Mouse (Mus musculus) embryonic facial prominence, embryonic 14.5 days (tissue): ENCODE measurements at regions not wholly inside any gene's neighbourhood (a gene's known extent, or its start where the extent isn't known, plus 50 kb on each side); places are given as distances from the start of the nearest gene placed in this dataset.
A peak's percentile ranks its signal among the peaks of the same experiment; 100 is the strongest.

Experiments used
- ATAC-seq: fragments of 200-750 bp; cut with Nextera tagmentation; 2 replicates; pipeline ENCODE4 v1.8.0; 2017; ENCODE audit warnings: low read depth, moderate number of reproducible peaks, moderate TSS enrichment
- DNase-seq: peaks from one replicate; pipeline ENCODE4 v3.0.0-alpha.2; 2015; ENCODE audit warnings: low spot score
- H3K27ac ChIP-seq: fragments of 300-500 bp; sonication (generic); replicated peaks from 2 replicates; pipeline ENCODE4 v1.5.1; 2014; ENCODE audit warnings: low read depth, mild to moderate bottlenecking, low read length, moderate library complexity
- H3K27me3 ChIP-seq: fragments of 300-500 bp; sonication (generic); replicated peaks from 2 replicates; pipeline ENCODE4 v1.6.1; 2014; ENCODE audit warnings: low read length; ENCODE audit not compliant: control insufficient read depth, insufficient read depth
- H3K36me3 ChIP-seq: fragments of 300-500 bp; sonication (generic); 2 replicates; pipeline ENCODE4 v1.6.1; 2014; ENCODE audit warnings: low read length, mixed read lengths; ENCODE audit not compliant: control insufficient read depth, insufficient read depth
- H3K4me1 ChIP-seq: fragments of 300-500 bp; sonication (generic); 2 replicates; pipeline ENCODE4 v1.6.1; 2014; ENCODE audit warnings: antibody characterized with exemption, low read length; ENCODE audit not compliant: control insufficient read depth, insufficient read depth
- H3K4me2 ChIP-seq: fragments of 300-500 bp; sonication (generic); 2 replicates; pipeline ENCODE4 v1.6.1; 2014; ENCODE audit warnings: low read depth, mild to moderate bottlenecking, low read length, moderate library complexity, mixed read lengths
- H3K4me3 ChIP-seq: fragments of 300-500 bp; sonication (generic); 2 replicates; pipeline ENCODE4 v1.5.1; 2014; ENCODE audit warnings: low read depth, mild to moderate bottlenecking, low read length
- H3K9ac ChIP-seq: fragments of 300-500 bp; sonication (generic); 2 replicates; pipeline ENCODE4 v1.6.1; 2014; ENCODE audit warnings: low read depth, mild to moderate bottlenecking, low read length, moderate library complexity, mixed read lengths
- H3K9me3 ChIP-seq: fragments of 300-500 bp; sonication (generic); 2 replicates; pipeline ENCODE4 v1.6.1; 2016; ENCODE audit warnings: low read length; ENCODE audit not compliant: control insufficient read depth
- WGBS: fragments of 180-500 bp; shearing (Covaris S2); extraction: QIAGEN DNeasy Blood & Tissue Kit; methylation state at CpG from one replicate; pipeline ENCODE4 v1.1.7; 2014; 5-methylcytosine and 5-hydroxymethylcytosine counted together

DNA sequence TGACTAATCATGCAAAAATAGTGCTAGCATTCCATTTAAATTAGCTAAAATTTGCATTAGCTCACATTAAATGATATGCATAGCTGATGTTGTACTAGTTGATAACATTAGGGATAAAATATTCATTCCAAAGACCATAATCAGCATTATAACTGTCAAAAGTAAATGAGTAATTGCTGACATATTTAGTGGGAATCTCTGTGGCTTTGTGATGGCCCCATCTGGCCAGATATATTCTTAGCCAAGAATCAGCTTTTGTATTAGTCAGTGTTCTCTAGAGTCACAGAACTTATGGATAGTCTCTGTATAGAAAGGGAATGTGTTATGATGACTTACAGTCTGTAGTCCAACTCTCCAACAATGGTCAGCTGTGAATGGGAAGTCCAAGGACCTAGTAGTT, 171.2 kb downstream of the Gria2 start:
- no peak overlapping the region for H3K4me3 ChIP-seq
- no peak for DNase-seq
- H3K9me3 ChIP-seq, result no peaks in the 10 kb centered on the region
- no peak overlapping the region for H3K4me2 ChIP-seq
- no peak overlapping the region for H3K27ac ChIP-seq
- ATAC-seq, result no peak
- no peak overlapping the region for H3K9ac ChIP-seq
- no peaks in the 10 kb centered on the region for H3K27me3 ChIP-seq
- H3K36me3 ChIP-seq, result no peaks in the 10 kb centered on the region
- H3K4me1 ChIP-seq, result no peaks in the 10 kb centered on the region

DNA sequence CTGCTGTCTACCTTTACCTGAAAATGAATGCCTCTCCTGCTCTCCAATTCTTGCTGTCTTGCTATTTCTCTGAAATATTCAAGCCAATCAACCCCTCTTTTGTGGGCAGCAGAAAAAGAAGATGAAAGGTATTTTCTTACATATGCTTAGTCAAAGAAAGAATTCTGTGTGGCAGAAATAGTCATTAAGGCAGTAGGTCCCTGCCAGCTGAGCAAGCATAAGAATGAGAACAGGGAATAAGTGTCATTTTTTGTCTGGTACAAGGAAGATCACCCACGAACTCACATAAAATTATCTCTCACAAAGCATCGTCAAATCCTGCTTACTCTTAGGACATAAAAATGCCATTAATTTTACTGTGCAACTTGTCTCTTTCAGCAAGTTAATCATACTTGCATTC, 192.2 kb downstream of the Gria2 start:
- ATAC-seq, result no peak
- H3K36me3 ChIP-seq, result no peaks in the 10 kb centered on the region
- no peak overlapping the region for H3K27ac ChIP-seq
- DNase-seq, result no peak
- WGBS, result 76% methylated on average over 2 of the region's 2 CpGs
- no peaks in the 10 kb centered on the region for H3K9me3 ChIP-seq
- H3K27me3 ChIP-seq, result no peaks in the 10 kb centered on the region
- H3K4me2 ChIP-seq, result no peak overlapping the region
- no peak overlapping the region for H3K4me3 ChIP-seq
- no peak overlapping the region for H3K9ac ChIP-seq
- H3K4me1 ChIP-seq, result no peaks in the 10 kb centered on the region

- no peak overlapping the region for H3K27ac ChIP-seq
Observed at GRCm38 (mm10) chr3:80608467-80608866, 194.2 kb downstream of the Gria2 start.

GRCm38 (mm10) chr3:80607809-80608208, 194.8 kb downstream of the Gria2 start:
- no peak overlapping the region for H3K9ac ChIP-seq
- no peaks in the 10 kb centered on the region for H3K36me3 ChIP-seq
- H3K4me2 ChIP-seq, result no peak overlapping the region
- H3K27me3 ChIP-seq, result no peaks in the 10 kb centered on the region
- ATAC-seq (no peak), DNase-seq (no peak)
- no peak overlapping the region for H3K27ac ChIP-seq
- H3K9me3 ChIP-seq, result no peaks in the 10 kb centered on the region
- no peak overlapping the region for H3K4me3 ChIP-seq
- no peaks in the 10 kb centered on the region for H3K4me1 ChIP-seq
- WGBS, result 39% methylated on average over 2 of the region's 2 CpGs

More at GRCm38 (mm10) chr3:80608467-80608866, 194.2 kb downstream of the Gria2 start:
- Histone ChIP-seq H3K9me3 (no peaks in the 10 kb centered on the region), H3K4me1 (no peaks in the 10 kb centered on the region), H3K4me2 (no peak overlapping the region), H3K27me3 (no peaks in the 10 kb centered on the region), H3K36me3 (no peaks in the 10 kb centered on the region), H3K9ac (no peak overlapping the region), H3K4me3 (no peak overlapping the region)
- no peak; the same call in 1 of the 2 replicates for ATAC-seq
- WGBS, result 40% methylated on average over 4 of the region's 4 CpGs
- peak; percentile 13 for DNase-seq

DNA sequence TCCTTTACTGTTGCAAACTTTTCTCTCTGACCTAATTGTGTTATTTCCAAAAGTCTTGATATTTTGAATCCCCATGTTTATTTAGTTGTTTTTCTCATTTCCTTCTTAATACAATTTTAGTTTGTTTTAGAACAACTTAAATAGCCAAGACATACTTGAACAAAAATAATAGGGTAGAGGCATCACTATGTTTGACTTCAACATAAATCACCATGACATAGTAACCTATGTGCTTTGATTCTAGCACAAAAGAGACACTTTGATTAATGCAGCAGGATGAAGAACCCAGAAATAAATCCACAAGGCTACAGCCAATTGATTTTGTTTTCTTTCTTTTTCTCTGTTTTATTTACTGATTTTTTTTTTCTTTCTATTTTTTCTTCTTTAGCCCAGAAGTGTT, 205.1 kb downstream of the Gria2 start:
- no peaks in the 10 kb centered on the region for H3K9me3 ChIP-seq
- no peak for ATAC-seq

DNA sequence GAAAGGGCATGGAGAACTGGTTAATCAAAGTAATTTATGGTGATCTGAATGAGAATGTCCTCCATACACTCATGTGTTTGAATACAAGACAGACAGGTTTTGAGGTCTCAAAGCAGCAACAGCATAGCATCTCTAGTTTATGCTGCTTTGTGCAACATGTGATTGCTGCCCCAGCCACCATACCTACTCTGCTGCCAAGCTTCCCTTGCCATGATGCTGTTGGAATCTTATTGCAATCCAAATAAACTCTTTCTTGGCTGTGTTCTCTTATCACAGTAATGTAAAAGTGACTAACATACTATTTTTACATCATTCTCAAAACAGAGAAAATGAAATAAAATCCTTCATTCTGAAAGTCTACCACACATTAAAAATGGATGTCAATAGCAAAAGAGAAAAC, 235.1 kb downstream of the Gria2 start:
- Histone ChIP-seq H3K9ac (no peak overlapping the region), H3K4me1 (no peaks in the 10 kb centered on the region), H3K27ac (no peak overlapping the region), H3K27me3 (no peaks in the 10 kb centered on the region), H3K4me2 (no peak overlapping the region), H3K4me3 (no peak overlapping the region), H3K36me3 (no peaks in the 10 kb centered on the region), H3K9me3 (no peaks in the 10 kb centered on the region)
- DNase-seq (no peak), ATAC-seq (no peak)

More for the DNA sequence above, 205.1 kb downstream of the Gria2 start:
- Histone ChIP-seq H3K9ac (no peak overlapping the region), H3K4me2 (no peak overlapping the region), H3K36me3 (no peaks in the 10 kb centered on the region), H3K4me3 (no peak overlapping the region), H3K27me3 (no peaks in the 10 kb centered on the region), H3K4me1 (no peaks in the 10 kb centered on the region), H3K27ac (no peak overlapping the region)
- no peak for DNase-seq

- no peak overlapping the region for H3K4me2 ChIP-seq
- H3K36me3 ChIP-seq, result no peaks in the 10 kb centered on the region
- no peaks in the 10 kb centered on the region for H3K4me1 ChIP-seq
- ATAC-seq (no peak), DNase-seq (peak; percentile 2)
- no peak overlapping the region for H3K4me3 ChIP-seq
- no peak overlapping the region for H3K9ac ChIP-seq
- no peaks in the 10 kb centered on the region for H3K9me3 ChIP-seq
- no peak overlapping the region for H3K27ac ChIP-seq
- no peaks in the 10 kb centered on the region for H3K27me3 ChIP-seq
- 66% methylated on average over 3 of the region's 3 CpGs for WGBS
Observed at GRCm38 (mm10) chr3:80566236-80566635, 236.4 kb downstream of the Gria2 start.

GRCm38 (mm10) chr3:80546151-80546695, 256.4 kb downstream of the Gria2 start:
- Histone ChIP-seq H3K9ac (no peak overlapping the region), H3K27ac (no peak overlapping the region), H3K36me3 (no peaks in the 10 kb centered on the region), H3K9me3 (no peaks in the 10 kb centered on the region), H3K4me3 (no peak overlapping the region), H3K27me3 (no peaks in the 10 kb centered on the region), H3K4me2 (no peak overlapping the region), H3K4me1 (no peaks in the 10 kb centered on the region)
- ATAC-seq (no peak), DNase-seq (no peak)

DNA sequence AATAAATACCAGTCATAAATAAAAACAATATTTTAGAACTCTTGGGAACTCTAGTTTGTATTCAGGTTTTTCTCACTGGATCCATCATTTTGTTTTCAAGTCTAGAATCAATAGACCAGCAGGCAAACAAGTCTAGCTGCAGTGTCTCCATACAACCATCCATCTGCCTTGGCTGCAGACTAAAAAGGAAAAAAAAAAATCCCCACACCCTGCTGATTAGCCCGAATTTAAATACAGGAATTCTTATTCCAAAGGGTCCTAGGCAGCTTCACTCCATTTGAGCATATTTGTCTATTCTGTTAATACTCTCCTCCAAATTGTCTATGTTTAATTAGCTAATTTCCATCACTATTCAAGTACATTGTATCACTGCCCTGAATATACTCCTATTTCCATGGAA, 258.9 kb downstream of the Gria2 start:
- no peak for DNase-seq
- Histone ChIP-seq H3K36me3 (no peaks in the 10 kb centered on the region), H3K4me3 (no peak overlapping the region), H3K4me2 (no peak overlapping the region), H3K9ac (no peak overlapping the region), H3K27me3 (no peaks in the 10 kb centered on the region), H3K4me1 (no peaks in the 10 kb centered on the region), H3K27ac (no peak overlapping the region), H3K9me3 (no peaks in the 10 kb centered on the region)
- WGBS, result 63% methylated on average over 1 of the region's 1 CpGs
- no peak for ATAC-seq
